Comparison of ENCODE assay signal across 18 mouse cellular contexts in genomic region chr15:11626433-11626832, GRCm38 (mm10).
DNase-seq lines count a peak whose midpoint lies in the region; ATAC-seq lines count a peak whose summit lies in the region.
"Had no signal": no experiment of that assay in that cellular context is flagged by ENCODE, and none has a peak within 500 bp of the region (broad histone marks: within the 10 kb centered on the region; RNA-seq: fewer than 3 reads in every experiment).

No protein-coding gene starts in this region.

- DNase-seq in frontal cortex, postnatal 25 days (ENCODE audit: low spot score in 2 of 2) = no peak
- peak; percentile 21 for DNase-seq in layer of hippocampus, adult 11-12 months (ENCODE audit: low spot score)
- DNase-seq in layer of hippocampus, postnatal 25 days (ENCODE audit: extremely low spot score in 1 of 2, low spot score in 1 of 2) = no peak
- peak; percentile 4 for DNase-seq in ovary, postnatal 14 days (ENCODE audit: low spot score)
- DNase-seq in ovary, adult 18-20 months (ENCODE audit: low spot score) = no peak
- peak; percentile 10 to 11 for DNase-seq in layer of hippocampus, postnatal 14 days (ENCODE audit: low spot score in 2 of 2)
- DNase-seq in urinary bladder, postnatal 4 days (ENCODE audit: low spot score in 2 of 2) = no peak
- DNase-seq: adrenal gland, postnatal 25 days; cerebellum, adult 9-10 months; gastrocnemius, postnatal 25 days; heart, adult 2 months; kidney, adult 2 months; left cerebral cortex, postnatal 4 days; lung, postnatal 4 days; midbrain, embryonic 14.5 days; thymus, adult 2 months; thymus, postnatal 4 days had no signal

- peak; percentile 93 for ATAC-seq in frontal cortex, adult (ENCODE audit: low TSS enrichment)

Comparison
In these comparisons a context has a peak if more than half of its experiments do, and no peak if none do; other contexts are left out.
1. DNase-seq: peak in layer of hippocampus, adult 11-12 months (single experiment), ovary, postnatal 14 days (single experiment) and layer of hippocampus, postnatal 14 days (2 of 2); none in frontal cortex, postnatal 25 days (0 of 2), layer of hippocampus, postnatal 25 days (0 of 2), ovary, adult 18-20 months (single experiment) and urinary bladder, postnatal 4 days (0 of 2).